Mouse (Mus musculus): ENCODE measurements around the gene Vangl2. TPM values are rescaled to one million over a fixed set of nuclear protein-coding genes. Genes with fewer than 3 reads are reported as not detected.

Gene Vangl2
- polyA plus RNA-seq, 1 experiment = 1.6 TPM

DNA sequence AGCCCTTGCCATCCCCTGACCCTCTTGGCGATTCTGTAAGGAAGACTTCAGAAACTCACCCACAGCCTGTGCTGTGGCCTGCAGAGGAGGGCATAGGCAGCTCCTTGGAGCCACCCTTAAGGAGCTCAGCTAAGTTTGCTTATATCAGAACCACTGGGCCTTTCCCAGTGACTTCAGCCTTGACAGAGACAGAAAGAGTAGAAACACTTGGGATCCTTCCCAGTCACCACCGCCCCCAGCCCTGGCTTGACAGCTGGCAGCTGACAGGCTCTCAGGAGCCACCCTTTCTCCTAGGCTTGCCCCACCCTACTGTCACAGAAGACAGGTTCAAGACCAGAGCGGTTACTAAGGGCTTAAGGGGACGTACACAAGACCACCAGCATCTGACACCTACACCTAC is 28.0 kb upstream of the Vangl2 start:
- WGBS = 83% methylated on average over 4 of the region's 4 CpGs

GRCm38 (mm10) chr1:172053541-172054440 is 25.5 kb upstream of the Vangl2 start:
- TF ChIP-seq POLR2A (IDR thresholded peaks at IDR 0.05; ENCODE audit: low read depth, low read length) (no peak), CTCF (IDR thresholded peaks at IDR 0.05; ENCODE audit: extremely low read depth, insufficient read length, insufficient replicate concordance, low read depth, low read length) (no peak)

More for the DNA sequence above, 28.0 kb upstream of the Vangl2 start:
- no peak overlapping the region for H3K27ac ChIP-seq (ENCODE audit: insufficient read depth, low read depth, low read length)
- H3K27me3 ChIP-seq (ENCODE audit: control insufficient read depth, insufficient read depth, low read length) = peaks cover 11% of the 10 kb centered on the region; the same call in 1 of the 2 replicates
- peaks cover 9% of the 10 kb centered on the region for H3K4me1 ChIP-seq (ENCODE audit: control insufficient read depth, insufficient read depth, insufficient read length, low read length)
- TF ChIP-seq POLR2A (IDR thresholded peaks at IDR 0.05; ENCODE audit: low read depth, low read length) (no peak), CTCF (IDR thresholded peaks at IDR 0.05; ENCODE audit: extremely low read depth, insufficient read length, insufficient replicate concordance, low read depth, low read length) (no peak)
- no peak overlapping the region for H3K4me3 ChIP-seq (ENCODE audit: low read depth, low read length)
- H3K36me3 ChIP-seq (ENCODE audit: control insufficient read depth, insufficient read depth, low read length) = no peaks in the 10 kb centered on the region

GRCm38 (mm10) chr1:172052766-172053279 is 24.6 kb upstream of the Vangl2 start:
- peaks cover 9% of the 10 kb centered on the region for H3K4me1 ChIP-seq (ENCODE audit: control insufficient read depth, insufficient read depth, insufficient read length, low read length)
- H3K27me3 ChIP-seq (ENCODE audit: control insufficient read depth, insufficient read depth, low read length) = peaks cover 11% of the 10 kb centered on the region; the same call in 1 of the 2 replicates
- no peaks in the 10 kb centered on the region for H3K36me3 ChIP-seq (ENCODE audit: control insufficient read depth, insufficient read depth, low read length)
- 23% methylated on average over 10 of the region's 10 CpGs for WGBS
- TF ChIP-seq POLR2A (IDR thresholded peaks at IDR 0.05; ENCODE audit: low read depth, low read length) (no peak), CTCF (IDR thresholded peaks at IDR 0.05; ENCODE audit: extremely low read depth, insufficient read length, insufficient replicate concordance, low read depth, low read length) (no peak)
- no peak overlapping the region for H3K4me3 ChIP-seq (ENCODE audit: low read depth, low read length)
- no peak overlapping the region for H3K27ac ChIP-seq (ENCODE audit: insufficient read depth, low read depth, low read length)

More at GRCm38 (mm10) chr1:172053541-172054440, 25.5 kb upstream of the Vangl2 start:
- H3K27ac ChIP-seq (ENCODE audit: insufficient read depth, low read depth, low read length) = no peak overlapping the region
- H3K4me3 ChIP-seq (ENCODE audit: low read depth, low read length) = peak overlapping the region; percentile 27
- 25% methylated on average over 42 of the region's 42 CpGs for WGBS
- peaks cover 9% of the 10 kb centered on the region for H3K4me1 ChIP-seq (ENCODE audit: control insufficient read depth, insufficient read depth, insufficient read length, low read length)
- no peaks in the 10 kb centered on the region for H3K36me3 ChIP-seq (ENCODE audit: control insufficient read depth, insufficient read depth, low read length)
- peaks cover 11% of the 10 kb centered on the region; the same call in 1 of the 2 replicates for H3K27me3 ChIP-seq (ENCODE audit: control insufficient read depth, insufficient read depth, low read length)

- WGBS = 44% methylated on average over 13 of the region's 13 CpGs
- Histone ChIP-seq H3K27me3 (ENCODE audit: control insufficient read depth, insufficient read depth, low read length) (peaks cover 9% of the 10 kb centered on the region; the same call in 1 of the 2 replicates), H3K27ac (ENCODE audit: insufficient read depth, low read depth, low read length) (no peak overlapping the region), H3K36me3 (ENCODE audit: control insufficient read depth, insufficient read depth, low read length) (no peaks in the 10 kb centered on the region), H3K4me1 (ENCODE audit: control insufficient read depth, insufficient read depth, insufficient read length, low read length) (peaks cover 5% of the 10 kb centered on the region), H3K4me3 (ENCODE audit: low read depth, low read length) (no peak overlapping the region)
- TF ChIP-seq POLR2A (IDR thresholded peaks at IDR 0.05; ENCODE audit: low read depth, low read length) (no peak), CTCF (IDR thresholded peaks at IDR 0.05; ENCODE audit: extremely low read depth, insufficient read length, insufficient replicate concordance, low read depth, low read length) (no peak)
Measured at GRCm38 (mm10) chr1:172049131-172049782, 21.0 kb upstream of the Vangl2 start.

DNA sequence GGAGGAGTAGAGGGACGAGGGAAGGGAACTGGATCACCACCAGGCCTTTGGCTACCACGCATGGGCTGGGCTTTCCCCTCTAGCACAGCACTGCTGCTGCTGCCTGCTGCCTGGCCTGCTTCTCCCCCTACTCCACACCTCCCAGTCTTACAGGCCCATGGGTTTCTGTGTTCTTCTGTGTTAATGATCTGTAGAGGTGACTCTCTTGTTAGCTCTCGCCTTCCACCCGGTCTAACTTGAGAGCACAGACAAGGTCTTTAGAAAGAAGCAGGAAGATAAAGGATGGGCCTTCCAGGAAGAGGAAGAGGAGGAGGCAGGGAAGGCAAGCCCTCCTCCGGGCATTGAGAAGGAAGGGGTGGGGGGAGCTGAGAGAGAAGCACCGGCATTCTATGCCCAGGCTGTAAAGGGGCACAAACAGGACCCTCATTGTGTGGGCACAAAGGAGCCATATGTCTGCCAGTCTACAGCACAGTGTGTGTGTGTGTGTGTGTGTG is 20.0 kb upstream of the Vangl2 start:
- TF ChIP-seq POLR2A (IDR thresholded peaks at IDR 0.05; ENCODE audit: low read depth, low read length) (no peak), CTCF (IDR thresholded peaks at IDR 0.05; ENCODE audit: extremely low read depth, insufficient read length, insufficient replicate concordance, low read depth, low read length) (no peak)
- H3K4me1 ChIP-seq (ENCODE audit: control insufficient read depth, insufficient read depth, insufficient read length, low read length) = no peaks in the 10 kb centered on the region; the same call in 1 of the 2 replicates
- WGBS = 56% methylated on average over 6 of the region's 6 CpGs
- H3K27me3 ChIP-seq (ENCODE audit: control insufficient read depth, insufficient read depth, low read length) = peaks cover under 1% of the 10 kb centered on the region; the same call in 1 of the 2 replicates
- no peaks in the 10 kb centered on the region for H3K36me3 ChIP-seq (ENCODE audit: control insufficient read depth, insufficient read depth, low read length)
- 0 out of 2 replicates have a peak overlapping the region, but pooled peaks have one; percentile 12 for H3K4me3 ChIP-seq (ENCODE audit: low read depth, low read length)
- no peak overlapping the region for H3K27ac ChIP-seq (ENCODE audit: insufficient read depth, low read depth, low read length)

- TF ChIP-seq POLR2A (IDR thresholded peaks at IDR 0.05; ENCODE audit: low read depth, low read length) (no peak), CTCF (IDR thresholded peaks at IDR 0.05; ENCODE audit: extremely low read depth, insufficient read length, insufficient replicate concordance, low read depth, low read length) (peak; percentile 97; the same call in 1 of the 2 replicates)
- Histone ChIP-seq H3K4me3 (ENCODE audit: low read depth, low read length) (no peak overlapping the region), H3K36me3 (ENCODE audit: control insufficient read depth, insufficient read depth, low read length) (no peaks in the 10 kb centered on the region), H3K27me3 (ENCODE audit: control insufficient read depth, insufficient read depth, low read length) (no peaks in the 10 kb centered on the region), H3K27ac (ENCODE audit: insufficient read depth, low read depth, low read length) (no peak overlapping the region), H3K4me1 (ENCODE audit: control insufficient read depth, insufficient read depth, insufficient read length, low read length) (no peaks in the 10 kb centered on the region)
- WGBS = 17% methylated on average over 5 of the region's 5 CpGs
Measured at GRCm38 (mm10) chr1:172046938-172047337, 18.7 kb upstream of the Vangl2 start.

Measured in small intestine, adult 2 months (tissue).